Mouse (Mus musculus) testis, adult 2 months (tissue): ENCODE results near the gene Triml1.

Experiments
- CTCF ChIP-seq: fragments of 200-500 bp; IDR thresholded peaks from 2 replicates; pipeline ENCODE4 v1.5.1; 2012; ENCODE audit warnings: low read depth, mild to moderate bottlenecking, inconsistent platforms, low read length, moderate library complexity; ENCODE audit not compliant: control insufficient read depth, insufficient read depth, insufficient replicate concordance
- POLR2A ChIP-seq: fragments of 200-500 bp; IDR thresholded peaks from 2 replicates; pipeline ENCODE4 v1.6.1; 2012; ENCODE audit warnings: low read depth, mild to moderate bottlenecking, inconsistent platforms, low read length, moderate library complexity; ENCODE audit not compliant: control insufficient read depth

GRCm38 (mm10) chr8:43141386-43141785 is at the start of gene Triml1:
- TF ChIP-seq CTCF (no peak), POLR2A (no peak)
